Mouse (Mus musculus) midbrain, embryonic 14.5 days (tissue): ENCODE data around the gene Kiss1r. TPM values are rescaled to one million over a fixed set of nuclear protein-coding genes. Genes with fewer than 3 reads are reported as not detected.
"Not testable (repeated sequence)": the region's sequence is repeated elsewhere in the genome, so short reads cannot be mapped to it uniquely, and the experiment has no call there.

Source experiments
- ATAC-seq: fragments of 200-750 bp; cut with Nextera tagmentation; 2 replicates; pipeline ENCODE4 v1.8.0; 2017; ENCODE audit warnings: moderate number of reproducible peaks, moderate library complexity; ENCODE audit not compliant: low FRiP score, low TSS enrichment
- DNase-seq: peaks from one replicate; pipeline ENCODE4 v3.0.0-alpha.2; 2015
- H3K27ac ChIP-seq: fragments of 300-500 bp; sonication (generic); replicated peaks from 2 replicates; pipeline ENCODE4 v1.5.1; 2014; ENCODE audit warnings: mild to moderate bottlenecking, low read depth, low read length, moderate library complexity
- H3K27me3 ChIP-seq: fragments of 300-500 bp; sonication (generic); 2 replicates; pipeline ENCODE4 v1.6.1; 2014; ENCODE audit warnings: low read length, control low read depth, mixed read lengths; ENCODE audit not compliant: control insufficient read depth, insufficient read depth
- H3K36me3 ChIP-seq: fragments of 300-500 bp; sonication (generic); 2 replicates; pipeline ENCODE4 v1.6.1; 2014; ENCODE audit warnings: low read length, control low read depth; ENCODE audit not compliant: control insufficient read depth, insufficient read depth
- H3K4me1 ChIP-seq: fragments of 300-500 bp; sonication (generic); 2 replicates; pipeline ENCODE4 v1.6.1; 2014; ENCODE audit warnings: mild to moderate bottlenecking, antibody characterized with exemption, low read length, control low read depth; ENCODE audit not compliant: control insufficient read depth, insufficient read depth
- H3K4me2 ChIP-seq: fragments of 300-500 bp; sonication (generic); 2 replicates; pipeline ENCODE4 v1.6.1; 2014; ENCODE audit warnings: mild to moderate bottlenecking, low read length, moderate library complexity
- H3K4me3 ChIP-seq: fragments of 300-500 bp; sonication (generic); replicated peaks from 2 replicates; pipeline ENCODE4 v1.5.1; 2014; ENCODE audit warnings: low read depth, low read length
- H3K9ac ChIP-seq: fragments of 300-500 bp; sonication (generic); replicated peaks from 2 replicates; pipeline ENCODE4 v1.6.1; 2014; ENCODE audit warnings: mild to moderate bottlenecking, low read length, moderate library complexity
- H3K9me3 ChIP-seq: fragments of 300-500 bp; sonication (generic); 2 replicates; pipeline ENCODE4 v1.6.1; 2016; ENCODE audit warnings: low read length, control low read depth, mixed read lengths; ENCODE audit not compliant: control insufficient read depth
- WGBS: fragments of 180-500 bp; shearing (Covaris S2); extraction: QIAGEN DNeasy Blood & Tissue Kit; methylation state at CpG from one replicate; pipeline ENCODE4 v1.1.7; 2014; 5-methylcytosine and 5-hydroxymethylcytosine counted together
- polyA plus RNA-seq: library from polyadenylated mRNA; unstranded; fragments of >200 nt; fragmentation: Nextera tagmentation; extraction: Ambion mirVana; gene quantifications from 2 replicates; pipeline ENCODE4 v1.2.1, GENCODE M21; 2014

Gene Kiss1r
- polyA plus RNA-seq, 1 experiment from 2014 or later = 2.4 TPM

DNA sequence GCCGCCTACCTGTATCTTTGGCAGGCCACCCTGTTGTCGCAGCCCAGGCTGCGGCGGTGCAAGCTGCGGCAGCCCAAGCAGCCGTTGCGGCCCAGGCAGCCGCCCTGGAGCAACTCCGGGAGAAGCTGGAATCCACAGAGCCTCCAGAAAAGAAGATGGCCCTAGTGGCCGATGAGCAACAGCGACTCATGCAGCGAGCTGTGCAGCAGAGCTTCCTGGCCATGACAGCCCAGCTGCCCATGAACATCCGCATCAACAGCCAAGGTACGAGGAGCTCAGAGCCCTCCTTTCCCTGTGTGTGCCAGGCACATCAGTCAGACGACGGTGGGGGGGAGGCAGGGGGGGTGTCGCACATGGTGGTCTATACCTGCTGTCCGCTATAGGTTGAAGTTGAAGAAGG is 33.9 kb downstream of the Kiss1r start:
- DNase-seq (no peak), ATAC-seq (no peak)
- Histone ChIP-seq H3K27me3 (no peaks in the 10 kb centered on the region), H3K9ac (no peak overlapping the region), H3K4me2 (no peak overlapping the region), H3K9me3 (no peaks in the 10 kb centered on the region), H3K4me1 (0 out of 2 replicates have a peak, but pooled peaks cover 4% of the 10 kb centered on the region), H3K36me3 (peaks cover 46% of the 10 kb centered on the region), H3K27ac (no peak overlapping the region), H3K4me3 (no peak overlapping the region)
- WGBS = 84% methylated on average over 18 of the region's 18 CpGs

DNA sequence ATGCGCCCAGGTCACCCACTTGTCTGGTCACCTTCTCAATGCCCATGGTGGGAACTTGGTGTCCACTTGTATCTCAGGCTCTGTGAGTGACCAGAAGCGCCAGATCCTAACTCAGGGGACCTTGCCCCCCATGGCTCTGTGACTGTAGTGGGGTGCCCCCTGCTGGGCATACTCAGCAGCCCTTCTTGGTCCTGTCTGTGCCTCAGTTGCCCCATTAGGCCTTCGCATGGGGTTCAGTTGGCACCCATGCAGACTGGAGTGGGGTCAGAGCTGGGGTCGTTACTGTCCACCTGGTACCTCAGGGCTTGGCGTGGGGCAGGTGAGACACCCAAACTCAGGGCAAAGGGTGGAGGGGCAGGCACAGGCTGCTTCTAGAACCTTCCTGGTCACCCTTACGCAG is 37.2 kb downstream of the Kiss1r start:
- no peak overlapping the region for H3K9ac ChIP-seq
- H3K36me3 ChIP-seq = peaks cover 38% of the 10 kb centered on the region
- no peak overlapping the region for H3K4me3 ChIP-seq
- H3K27me3 ChIP-seq = no peaks in the 10 kb centered on the region; the same call in 1 of the 2 replicates
- no peak for ATAC-seq
- DNase-seq = no peak
- H3K4me1 ChIP-seq = no peaks in the 10 kb centered on the region
- WGBS = 84% methylated on average over 6 of the region's 6 CpGs
- H3K4me2 ChIP-seq = no peak overlapping the region
- no peaks in the 10 kb centered on the region for H3K9me3 ChIP-seq
- no peak overlapping the region for H3K27ac ChIP-seq

DNA sequence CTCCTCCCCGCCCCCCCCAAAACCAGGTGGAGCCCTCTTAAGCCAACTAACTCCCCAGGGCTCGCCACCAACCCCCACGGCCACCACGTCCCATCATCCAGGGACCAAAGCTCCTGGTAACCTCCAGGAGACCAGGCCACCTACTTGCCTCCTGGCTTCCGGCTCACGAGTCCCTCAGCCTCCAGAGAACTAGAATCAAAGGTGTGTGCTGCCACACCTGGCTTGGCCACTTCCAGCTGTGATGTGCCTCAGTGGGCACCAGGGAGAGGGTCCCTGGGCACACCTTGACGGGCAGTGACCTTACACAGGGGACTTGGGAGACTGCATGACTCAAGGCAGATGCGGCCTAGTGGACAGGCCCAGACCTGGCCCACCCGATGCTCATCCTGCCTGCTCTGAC is 38.9 kb downstream of the Kiss1r start:
- H3K9me3 ChIP-seq = no peaks in the 10 kb centered on the region
- no peak for ATAC-seq
- H3K4me2 ChIP-seq = no peak overlapping the region
- peaks cover 4% of the 10 kb centered on the region; the same call in 1 of the 2 replicates for H3K4me1 ChIP-seq
- WGBS = 78% methylated on average over 9 of the region's 9 CpGs
- no peak overlapping the region for H3K4me3 ChIP-seq
- peaks cover 24% of the 10 kb centered on the region for H3K36me3 ChIP-seq
- no peak overlapping the region for H3K27ac ChIP-seq
- DNase-seq = no peak
- no peaks in the 10 kb centered on the region; the same call in 1 of the 2 replicates for H3K27me3 ChIP-seq
- no peak overlapping the region for H3K9ac ChIP-seq

DNA sequence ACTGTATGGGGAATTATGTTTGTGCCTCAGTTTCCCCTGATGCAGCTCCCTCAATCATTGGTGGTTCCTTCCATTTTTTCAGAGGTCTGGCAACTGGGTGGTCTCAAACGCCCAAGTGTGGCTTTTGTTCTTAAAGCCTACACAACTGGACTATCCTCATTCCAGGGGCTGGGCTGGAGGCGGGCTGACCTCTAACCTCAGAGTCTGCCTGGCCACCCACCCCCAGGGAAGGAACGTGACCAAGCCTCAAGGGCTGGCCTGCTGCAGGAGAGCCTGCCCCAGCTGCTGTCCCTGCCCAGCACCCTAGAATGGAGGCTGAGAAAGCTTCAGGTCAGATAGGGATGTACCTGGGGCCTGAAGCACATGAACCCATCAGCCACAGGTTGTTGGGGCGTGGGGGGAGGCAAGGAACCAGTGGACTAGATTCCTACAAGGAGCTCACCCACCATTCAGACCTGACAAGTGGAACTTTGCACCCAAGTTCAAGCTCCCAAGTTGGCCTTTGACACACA is 39.9 kb downstream of the Kiss1r start:
- Histone ChIP-seq H3K4me2 (no peak overlapping the region), H3K36me3 (peaks cover 14% of the 10 kb centered on the region), H3K27me3 (no peaks in the 10 kb centered on the region; the same call in 1 of the 2 replicates), H3K4me3 (no peak overlapping the region), H3K9me3 (no peaks in the 10 kb centered on the region), H3K4me1 (peaks cover 6% of the 10 kb centered on the region; the same call in 1 of the 2 replicates), H3K27ac (no peak overlapping the region), H3K9ac (no peak overlapping the region)
- ATAC-seq (no peak), DNase-seq (no peak)
- 17% methylated on average over 4 of the region's 4 CpGs for WGBS

GRCm38 (mm10) chr10:79958140-79958816 is 41.5 kb downstream of the Kiss1r start:
- Histone ChIP-seq H3K4me1 (peaks cover 6% of the 10 kb centered on the region; the same call in 1 of the 2 replicates), H3K9ac (no peak overlapping the region; the same call in 1 of the 2 replicates), H3K36me3 (peaks cover 15% of the 10 kb centered on the region), H3K27me3 (no peaks in the 10 kb centered on the region; the same call in 1 of the 2 replicates), H3K4me3 (no peak overlapping the region), H3K27ac (no peak overlapping the region), H3K4me2 (no peak overlapping the region), H3K9me3 (no peaks in the 10 kb centered on the region)
- DNase-seq (peak; percentile 69), ATAC-seq (no peak)
- 13% methylated on average over 21 of the region's 21 CpGs for WGBS

- not testable (repeated sequence) for H3K27ac ChIP-seq, DNase-seq, H3K4me1 ChIP-seq, H3K27me3 ChIP-seq, ATAC-seq, H3K9ac ChIP-seq, H3K9me3 ChIP-seq
- peaks cover 23% of the 10 kb centered on the region for H3K36me3 ChIP-seq
- H3K4me2 ChIP-seq = peak overlapping the region; percentile 82; the same call in 1 of the 2 replicates
- 36% methylated on average over 10 of the region's 10 CpGs for WGBS
- peak overlapping the region; percentile 90; the same call in 1 of the 2 replicates for H3K4me3 ChIP-seq
Observed at GRCm38 (mm10) chr10:79959412-79959811, 42.6 kb downstream of the Kiss1r start.

- Histone ChIP-seq H3K27ac (peak within 1 kb of the TSS; percentile 71), H3K4me3 (peak within 1 kb of the TSS; percentile 90), H3K9ac (peak within 1 kb of the TSS; percentile 74), H3K4me1 (peaks cover 6% of the 10 kb centered on the region; the same call in 1 of the 2 replicates), H3K4me2 (peak within 1 kb of the TSS; percentile 82), H3K36me3 (peaks cover 29% of the 10 kb centered on the region), H3K9me3 (no peaks in the 10 kb centered on the region), H3K27me3 (no peaks in the 10 kb centered on the region; the same call in 1 of the 2 replicates)
- peak; percentile 100 for DNase-seq
- ATAC-seq = peak; percentile 94
- WGBS = under 1% methylated on average over 61 of the region's 61 CpGs
Observed at GRCm38 (mm10) chr10:79959847-79960601, 43.3 kb downstream of the Kiss1r start, which contains the start of gene Wdr18. Gene Wdr18 (plus strand): TSS chr10:79960152.

DNA sequence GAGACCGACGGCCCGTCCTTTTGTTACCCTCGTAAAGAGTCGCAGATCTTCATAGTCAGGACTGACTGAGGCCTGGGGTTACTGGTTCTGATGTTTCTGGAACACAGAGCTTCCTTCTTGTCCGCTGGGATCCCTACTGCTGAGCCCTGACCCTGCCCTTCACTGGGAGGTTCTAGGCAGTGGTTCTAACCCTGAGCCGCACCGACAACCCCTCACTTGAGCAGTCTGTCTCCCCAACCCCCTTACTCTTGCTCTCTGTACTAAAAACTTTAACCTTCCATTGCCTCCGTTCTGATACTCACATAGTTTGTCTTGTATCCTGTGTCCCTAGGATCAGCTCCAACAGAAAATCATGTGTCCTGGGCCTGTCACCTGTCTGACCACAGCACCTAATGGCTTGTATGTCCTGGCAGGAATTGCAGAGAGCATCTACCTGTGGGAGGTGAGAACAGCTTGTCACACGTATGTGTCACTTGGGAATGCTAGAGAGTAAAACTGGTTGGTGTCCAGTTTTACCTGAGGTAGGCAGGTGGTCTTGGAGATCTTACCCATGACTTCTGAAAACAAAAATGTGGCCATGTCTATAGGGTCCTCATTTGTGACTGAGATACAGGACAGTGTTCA is 44.0 kb downstream of the Kiss1r start:
- Histone ChIP-seq H3K27me3 (no peaks in the 10 kb centered on the region; the same call in 1 of the 2 replicates), H3K36me3 (peaks cover 36% of the 10 kb centered on the region), H3K4me1 (peaks cover 6% of the 10 kb centered on the region; the same call in 1 of the 2 replicates), H3K4me3 (peak overlapping the region; percentile 90), H3K27ac (no peak overlapping the region; the same call in 1 of the 2 replicates), H3K9ac (peak overlapping the region; percentile 74), H3K9me3 (no peaks in the 10 kb centered on the region), H3K4me2 (peak overlapping the region; percentile 82)
- no peak for ATAC-seq
- DNase-seq = no peak
- 18% methylated on average over 10 of the region's 10 CpGs for WGBS
